Mouse (Mus musculus) left cerebral cortex, postnatal 14 days (tissue): ENCODE data around the gene Casc3. TPM values are rescaled to one million over a fixed set of nuclear protein-coding genes. Genes with fewer than 3 reads are reported as not detected.
"Not testable (repeated sequence)": the region's sequence is repeated elsewhere in the genome, so short reads cannot be mapped to it uniquely, and the experiment has no call there.

Experiments
- DNase-seq, 2 experiments: peaks; one replicate each; pipeline ENCODE4 v3.0.0; 2021 to 2022; ENCODE audit warnings: low spot score in 2 of 2, mixed read lengths in 1 of 2
- intact Hi-C: fragments of 180-260 bp; cut with DNase I; formaldehyde crosslinking; loops from one replicate; pipeline ENCODE4 v1.15.1; 2025
- total RNA-seq, 2 experiments: library from RNA; stranded (reverse); gene quantifications; 2 replicates each; pipeline ENCODE4 v1.2.3; 2021

Gene Casc3
- total RNA-seq, 2 experiments from 2014 or later = 53.1 to 54.6 TPM

DNA sequence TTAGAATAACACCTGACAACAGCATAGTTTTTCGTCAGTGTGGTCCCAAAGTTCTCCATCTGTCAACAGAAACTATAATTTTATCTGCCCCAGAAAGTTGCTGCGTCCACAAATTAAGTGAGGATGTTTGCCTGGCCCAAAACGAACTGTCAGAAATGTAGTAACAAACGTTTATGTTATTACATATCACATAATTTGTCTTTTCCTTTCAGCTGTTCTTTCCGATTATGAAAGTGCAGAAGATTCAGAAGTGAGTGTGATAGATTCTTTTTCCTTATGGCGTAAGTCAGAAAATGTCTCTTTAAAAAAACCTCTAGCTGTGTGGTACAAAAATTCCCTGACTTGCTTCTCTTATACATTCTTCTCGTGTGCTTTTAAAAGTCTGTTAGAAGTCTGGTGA, 6.0 kb downstream of the Casc3 start:
- intact Hi-C loops = no loop called here
- no peak for DNase-seq

DNA sequence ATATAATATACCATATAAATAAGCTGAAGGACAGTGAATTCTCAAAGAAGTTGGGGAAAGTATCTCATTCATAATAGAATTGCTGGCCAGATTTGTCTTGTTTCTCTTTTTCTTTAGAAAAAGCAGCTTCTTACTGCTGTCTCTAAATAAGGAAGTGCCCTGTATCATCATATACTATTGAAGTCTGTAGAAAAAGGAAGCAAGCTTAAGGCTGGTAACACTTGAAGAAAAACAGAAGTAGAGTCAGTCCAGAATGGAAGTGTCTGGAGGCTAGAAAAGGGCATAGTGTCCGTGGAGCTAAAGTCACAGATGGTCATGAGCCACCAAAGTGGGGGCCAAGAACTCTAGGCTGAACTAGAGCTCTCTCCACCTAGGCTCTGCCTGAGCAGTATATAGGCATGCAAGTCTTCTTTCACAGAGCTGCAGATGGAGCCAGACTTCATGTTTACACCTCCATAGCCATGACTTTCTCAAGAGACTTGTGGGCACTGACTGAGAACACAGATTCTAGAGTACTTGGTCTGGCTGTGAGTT, 12.1 kb downstream of the Casc3 start:
- intact Hi-C loops = no loop called here
- no peak for DNase-seq

DNA sequence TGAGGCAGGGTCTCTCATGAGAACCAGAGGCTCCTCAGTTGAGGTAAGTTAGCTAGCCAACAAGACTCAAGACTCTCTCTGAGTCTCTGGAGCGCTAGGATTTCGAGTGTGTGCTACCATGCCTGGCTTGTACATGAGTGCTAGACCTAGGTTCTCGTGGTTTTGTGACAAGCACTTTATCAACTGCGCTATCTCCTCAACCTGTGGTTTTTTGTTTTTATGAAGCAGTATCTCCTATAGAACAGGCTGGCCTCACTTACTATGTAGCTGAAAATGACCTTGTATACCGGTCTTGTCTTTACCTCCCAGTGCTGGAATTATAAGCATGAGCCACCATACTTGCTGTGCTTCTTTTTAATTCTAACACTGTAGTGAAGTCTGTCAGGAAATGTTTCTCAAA, 16.3 kb downstream of the Casc3 start:
- intact Hi-C loops = no loop called here
- DNase-seq = no peak

DNA sequence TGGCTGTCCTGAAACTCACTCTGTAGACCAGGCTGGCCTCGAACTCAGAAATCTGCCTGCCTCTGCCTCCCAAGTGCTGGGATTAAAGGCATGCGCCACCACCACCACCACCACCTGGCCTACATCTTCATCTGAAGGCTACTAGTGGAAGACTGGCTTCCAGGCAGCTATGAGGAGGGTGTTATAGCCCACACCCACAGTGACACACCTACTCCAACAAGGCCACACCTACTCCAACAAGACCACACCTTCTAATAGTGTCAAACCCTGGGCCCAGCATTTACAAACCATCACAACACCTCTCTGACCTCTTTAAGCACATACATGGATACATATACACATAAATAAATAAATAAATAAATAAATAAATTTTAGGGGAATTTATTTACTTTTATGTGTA, 21.4 kb downstream of the Casc3 start:
- intact Hi-C loops, DNase-seq: not testable (repeated sequence)

DNA sequence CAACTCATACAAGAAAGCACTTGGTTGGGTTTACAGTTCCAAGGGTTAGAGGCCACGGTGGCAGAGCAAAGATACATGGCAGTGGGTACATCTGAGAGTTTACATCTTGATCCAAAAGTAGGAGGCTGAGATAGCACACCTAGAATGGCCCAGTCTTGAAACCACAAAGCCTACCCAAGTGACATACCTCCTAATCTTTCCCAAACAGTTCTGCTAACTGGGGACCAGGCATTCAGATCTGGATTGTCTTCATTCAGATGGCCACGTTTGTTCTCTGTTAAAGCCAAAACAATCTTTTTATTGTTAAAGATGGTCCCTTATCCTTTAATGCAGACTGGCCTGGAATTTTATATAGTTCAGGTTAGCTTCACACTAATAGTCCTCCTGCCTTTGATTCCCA, 23.2 kb downstream of the Casc3 start:
- intact Hi-C loops = no loop called here

DNA sequence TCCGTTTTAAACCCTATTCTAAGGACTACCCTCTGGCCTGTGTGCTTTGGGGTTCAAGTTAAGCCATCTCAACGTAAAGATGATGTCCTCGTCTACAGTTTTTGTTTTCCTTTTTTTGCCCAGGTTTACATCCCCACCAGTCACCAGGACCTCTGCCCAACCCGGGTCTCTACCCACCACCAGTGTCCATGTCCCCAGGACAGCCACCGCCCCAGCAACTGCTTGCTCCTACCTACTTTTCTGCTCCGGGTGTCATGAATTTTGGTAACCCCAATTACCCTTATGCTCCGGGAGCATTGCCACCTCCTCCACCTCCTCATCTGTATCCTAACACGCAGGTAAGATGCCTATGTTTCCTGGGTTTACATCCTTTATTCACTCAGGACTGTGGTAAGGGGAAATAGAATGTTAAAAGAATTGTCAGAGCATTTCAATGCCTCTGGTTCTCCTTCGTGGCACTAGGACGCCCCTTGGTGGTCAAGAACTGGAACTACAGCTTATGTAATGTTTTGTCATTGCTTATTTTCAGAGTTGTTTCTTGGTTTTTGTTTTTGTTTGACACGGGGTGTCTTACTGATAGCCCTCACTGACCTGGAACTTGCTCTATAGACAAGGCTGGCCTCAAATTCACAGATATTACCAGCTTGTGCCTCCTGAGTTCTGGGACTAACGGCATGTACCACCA, 24.5 kb downstream of the Casc3 start:
- no peak for DNase-seq
- intact Hi-C loops = no loop called here

More for the DNA sequence above, 23.2 kb downstream of the Casc3 start:
- no peak for DNase-seq

DNA sequence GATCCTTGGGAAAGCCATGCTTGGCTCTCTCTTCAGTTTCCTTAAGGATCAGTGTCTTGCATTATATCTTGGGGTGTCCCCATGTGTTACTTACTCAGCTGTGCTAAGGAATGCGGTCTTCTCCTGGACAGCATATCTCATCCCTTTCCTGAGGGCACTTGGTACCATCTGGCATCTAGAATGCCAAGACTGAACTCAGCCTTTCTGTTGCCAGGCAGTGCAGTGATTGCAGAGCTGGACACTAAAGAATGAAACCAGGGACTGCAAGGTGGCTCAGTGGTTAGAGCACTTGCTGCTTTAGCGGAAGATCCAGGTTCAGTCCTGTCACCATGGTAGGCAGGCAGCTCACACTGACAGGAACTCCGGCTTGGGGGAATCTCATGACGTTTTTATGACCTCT, 25.2 kb downstream of the Casc3 start:
- intact Hi-C loops = no loop called here
- DNase-seq = no peak

DNA sequence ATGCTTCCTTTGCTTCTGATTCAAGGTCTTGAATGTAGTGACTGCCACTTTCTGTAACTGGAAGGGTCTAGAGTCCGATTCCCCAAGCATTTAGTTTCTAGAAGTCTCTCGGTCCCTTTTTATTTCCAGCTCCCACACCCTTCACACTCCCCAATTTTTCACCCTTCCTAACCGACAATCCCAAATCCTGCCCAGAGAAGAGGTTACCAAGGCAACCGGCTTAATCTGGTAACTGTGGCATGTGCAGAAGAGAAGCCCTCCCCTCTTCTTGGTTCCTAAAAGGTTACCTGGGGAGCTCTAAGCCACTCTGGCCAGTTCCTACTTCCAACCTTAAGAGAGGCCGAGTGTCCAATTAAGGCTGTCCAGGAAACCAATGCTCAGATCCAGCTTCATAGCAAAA, 30.6 kb downstream of the Casc3 start:
- peak; percentile 51 to 63 for DNase-seq
- intact Hi-C loops = no loop called here

DNA sequence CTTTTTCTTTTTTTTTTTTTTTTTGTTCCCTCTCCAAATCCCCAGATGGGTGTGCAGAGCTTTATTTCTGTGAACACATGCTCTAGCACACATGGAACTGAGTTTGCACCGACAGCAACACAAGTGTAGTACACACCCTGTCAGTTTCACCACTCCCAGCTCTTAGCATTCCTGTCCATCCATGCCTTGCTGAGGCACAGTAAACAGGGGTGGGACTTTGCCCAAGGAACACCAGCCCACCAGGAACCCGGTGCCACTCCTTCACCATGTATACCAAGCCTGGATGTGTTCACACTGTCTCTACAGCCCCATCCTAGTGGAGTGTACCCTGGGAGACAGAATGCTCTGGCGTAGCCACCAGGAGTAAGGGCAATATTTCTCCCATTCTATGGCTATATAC, 31.0 kb downstream of the Casc3 start:
- peak in 1 of 2 experiments; percentile 66 for DNase-seq
- intact Hi-C loops = no loop called here

DNA sequence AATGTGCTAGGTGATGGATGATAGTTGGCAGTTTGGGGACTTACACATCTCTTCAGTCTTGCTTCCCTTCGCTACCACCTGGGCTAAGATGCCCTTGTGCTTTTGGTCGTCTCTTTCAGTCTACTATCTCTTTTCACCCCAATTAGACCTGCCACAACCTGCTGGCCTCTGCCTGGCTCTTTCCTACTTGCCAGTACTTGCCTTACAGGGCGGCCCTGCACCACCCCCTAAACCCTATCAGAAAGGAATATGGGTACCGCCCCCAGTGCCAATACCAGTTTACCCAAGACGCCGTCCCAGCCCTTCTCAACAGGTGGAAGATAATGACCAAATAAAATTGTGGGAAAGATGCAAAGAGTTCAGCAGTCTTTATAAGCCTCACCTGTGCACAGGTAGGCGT, 31.4 kb downstream of the Casc3 start:
- intact Hi-C loops = no loop called here
- no peak for DNase-seq

DNA sequence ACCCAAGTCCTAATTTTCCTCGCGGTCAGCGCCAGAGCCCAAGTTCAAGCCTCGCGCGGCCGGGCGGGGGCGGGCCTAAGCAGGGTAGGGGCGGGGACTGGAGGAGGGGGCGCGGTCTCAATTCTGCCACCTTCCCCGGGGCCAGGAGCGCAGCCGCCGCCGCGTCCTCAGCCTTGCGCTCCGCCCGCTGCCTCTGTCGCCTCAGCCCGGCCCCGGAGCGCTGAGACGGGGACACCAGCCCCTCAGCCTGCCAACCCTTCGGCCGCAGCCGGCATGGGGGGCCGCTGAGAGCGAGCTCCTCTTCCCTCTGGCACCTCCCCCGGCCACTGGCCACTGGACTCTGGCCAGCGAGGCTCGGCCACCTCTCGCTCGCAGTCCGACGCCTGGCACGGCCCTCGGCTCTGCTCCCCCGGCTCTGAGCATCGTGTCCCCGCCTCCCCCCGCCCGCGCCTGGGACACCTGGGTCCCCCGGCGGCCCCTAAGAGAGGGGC, 32.0 kb downstream of the Casc3 start, which contains the start of gene Rapgefl1:
Gene Rapgefl1, plus strand, starts transcription at position 135 of the 491 bp plus-strand sequence.
- intact Hi-C loops = no loop called here
- peak; percentile 71 to 82 for DNase-seq

DNA sequence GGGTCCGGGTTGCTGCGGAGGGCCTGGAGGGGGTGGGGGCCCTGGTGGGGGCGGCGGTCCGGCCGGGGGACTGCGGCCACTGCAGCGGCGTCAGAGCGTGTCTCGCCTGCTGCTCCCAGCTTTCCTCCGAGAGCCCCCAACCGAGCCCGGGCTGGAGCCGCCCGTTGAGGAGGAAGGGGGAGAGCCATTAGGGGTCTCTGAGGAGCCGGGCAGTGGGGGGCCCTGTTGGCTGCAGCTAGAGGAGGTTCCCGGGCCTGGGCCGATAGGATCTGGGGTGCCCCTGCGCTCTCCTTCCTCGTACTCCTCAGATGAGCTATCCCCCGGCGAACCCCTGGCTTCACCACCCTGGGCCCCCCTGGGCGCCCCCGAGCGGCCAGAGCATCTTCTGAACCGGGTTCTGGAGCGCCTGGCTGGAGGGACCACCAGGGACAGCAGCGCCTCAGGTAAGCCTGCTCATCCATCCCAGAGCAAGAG, 32.6 kb downstream of the Casc3 start:
- DNase-seq = peak in 1 of 2 experiments; percentile 44
- intact Hi-C loops = no loop called here

DNA sequence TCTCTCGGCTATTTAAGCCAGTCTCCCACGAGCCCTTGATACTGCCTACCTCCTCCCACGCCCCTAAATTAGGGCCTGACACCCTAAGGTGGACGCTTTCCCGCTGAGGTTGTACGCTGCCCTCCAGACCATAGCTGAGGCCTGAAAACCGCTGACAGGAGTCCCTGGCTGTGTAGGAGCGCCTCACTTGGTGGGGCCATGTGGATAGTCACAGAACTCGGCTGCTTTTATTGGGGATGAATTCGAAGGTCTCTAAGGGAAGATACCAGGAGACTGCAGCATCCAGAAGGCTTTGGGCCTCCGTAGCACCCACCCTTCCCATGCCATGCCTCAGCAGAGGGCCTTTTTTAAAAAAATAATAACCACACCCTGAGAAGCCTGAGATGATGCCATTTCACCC, 33.2 kb downstream of the Casc3 start:
- intact Hi-C loops = no loop called here
- no peak for DNase-seq

DNA sequence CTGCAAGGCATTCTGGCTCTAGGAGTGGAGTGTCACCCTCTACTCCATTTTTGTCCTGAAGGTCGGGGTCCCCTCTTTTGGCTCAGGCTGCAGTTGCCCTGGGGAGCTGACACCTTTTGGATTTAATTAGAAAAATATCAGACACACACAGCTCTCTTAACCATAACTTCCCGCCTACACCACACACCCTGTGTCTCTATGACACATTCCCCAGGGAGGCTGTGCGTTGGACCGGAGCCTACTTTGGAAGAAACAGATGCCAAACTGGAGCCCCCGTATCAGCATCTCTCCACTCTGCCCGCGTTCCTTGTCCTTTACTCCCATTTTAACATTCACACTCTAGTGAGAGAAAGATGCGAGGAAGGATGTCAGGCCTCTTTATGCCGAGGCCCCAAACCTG, 33.8 kb downstream of the Casc3 start:
- DNase-seq = peak; percentile 74 to 88
- intact Hi-C loops = no loop called here

DNA sequence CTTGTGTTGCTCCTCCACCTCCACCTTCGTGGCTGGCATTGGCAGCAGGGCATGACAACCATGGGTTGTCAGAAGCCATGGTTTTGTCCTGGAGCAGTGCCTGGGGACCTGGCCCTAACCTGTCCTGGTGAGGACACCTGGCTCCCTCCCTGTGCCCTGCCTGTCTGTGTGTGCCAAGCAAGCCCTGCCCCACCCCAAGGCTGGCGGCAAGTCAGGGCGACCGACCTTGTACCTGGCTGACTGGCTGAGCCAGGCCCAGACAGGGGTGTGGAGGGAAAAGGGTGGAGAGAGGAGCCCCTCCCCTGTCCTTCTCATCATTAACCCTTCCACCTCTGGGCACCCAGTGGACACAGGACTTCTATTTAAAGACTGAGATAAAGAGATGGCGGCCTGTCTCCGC, 34.7 kb downstream of the Casc3 start:
- no peak for DNase-seq
- intact Hi-C loops = no loop called here

DNA sequence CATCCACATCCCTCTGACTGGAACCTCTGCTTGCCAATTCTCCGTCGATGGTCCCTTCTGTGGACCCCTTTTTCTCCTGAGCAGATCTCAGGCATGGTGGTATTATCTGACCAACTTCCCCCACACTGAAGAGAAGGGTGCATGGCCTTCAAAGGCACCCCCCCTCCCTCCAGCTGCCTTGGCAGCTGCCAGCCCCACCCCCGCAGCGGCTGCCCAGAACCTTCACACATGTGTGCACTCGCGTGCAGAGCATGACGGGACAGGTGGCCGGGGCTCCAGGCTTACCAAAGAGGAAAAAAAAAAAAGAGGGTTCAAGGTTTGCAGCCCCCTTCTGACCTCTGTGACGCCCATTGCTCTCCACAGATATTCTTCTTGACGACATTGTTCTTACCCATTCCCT, 35.2 kb downstream of the Casc3 start:
- intact Hi-C loops = no loop called here
- DNase-seq = no peak

DNA sequence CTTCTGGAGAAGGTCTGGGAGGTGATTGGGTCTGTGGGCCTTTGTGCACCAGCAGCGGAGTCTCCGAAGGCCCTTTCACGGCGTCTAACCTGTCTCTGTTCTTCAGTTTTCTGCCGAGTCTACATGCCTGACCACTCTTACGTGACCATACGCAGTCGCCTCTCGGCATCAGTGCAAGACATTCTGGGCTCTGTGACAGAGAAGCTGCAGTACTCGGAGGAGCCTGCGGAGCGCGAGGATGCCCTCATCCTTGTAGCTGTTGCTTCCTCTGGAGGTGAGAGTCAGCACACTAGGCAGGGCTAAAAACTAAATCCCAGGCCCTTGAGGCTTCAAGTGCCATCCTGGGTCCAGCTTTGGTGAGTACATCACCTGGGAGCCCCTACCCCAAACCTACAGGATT, 41.3 kb downstream of the Casc3 start:
- intact Hi-C loops = no loop called here
- no peak for DNase-seq

DNA sequence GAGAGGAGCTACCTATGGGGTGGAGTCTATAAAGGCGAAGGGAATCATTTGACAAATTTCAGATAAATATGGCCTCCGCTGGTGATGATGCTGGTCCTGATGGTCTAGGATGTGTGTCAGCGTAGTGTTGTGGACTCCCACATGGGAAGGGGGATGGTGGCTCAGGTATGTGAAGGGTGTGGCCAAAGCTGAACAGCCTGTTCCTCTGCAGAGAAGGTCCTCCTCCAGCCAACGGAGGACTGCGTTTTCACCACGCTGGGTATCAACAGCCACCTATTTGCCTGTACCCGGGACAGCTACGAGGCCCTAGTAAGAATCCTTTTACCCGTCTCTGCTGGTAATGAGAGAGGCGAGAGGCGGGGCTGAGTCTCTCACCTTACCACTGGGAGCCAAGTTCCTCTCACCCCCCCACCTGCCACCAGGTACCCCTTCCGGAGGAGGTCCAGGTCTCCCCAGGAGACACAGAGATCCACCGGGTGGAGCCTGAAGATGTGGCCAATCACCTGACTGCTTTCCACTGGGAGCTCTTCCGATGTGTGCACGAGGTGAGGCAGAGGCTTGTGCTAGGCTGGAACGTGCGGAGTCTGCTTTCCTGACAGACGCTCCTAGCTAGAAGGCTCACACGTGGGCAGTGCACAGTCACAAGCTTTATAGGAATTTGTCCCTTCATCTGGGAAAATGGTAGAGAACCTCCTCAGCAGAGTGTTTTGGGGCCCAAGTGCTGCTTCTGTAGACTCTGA, 42.3 kb downstream of the Casc3 start:
- no peak for DNase-seq
- intact Hi-C loops = no loop called here

DNA sequence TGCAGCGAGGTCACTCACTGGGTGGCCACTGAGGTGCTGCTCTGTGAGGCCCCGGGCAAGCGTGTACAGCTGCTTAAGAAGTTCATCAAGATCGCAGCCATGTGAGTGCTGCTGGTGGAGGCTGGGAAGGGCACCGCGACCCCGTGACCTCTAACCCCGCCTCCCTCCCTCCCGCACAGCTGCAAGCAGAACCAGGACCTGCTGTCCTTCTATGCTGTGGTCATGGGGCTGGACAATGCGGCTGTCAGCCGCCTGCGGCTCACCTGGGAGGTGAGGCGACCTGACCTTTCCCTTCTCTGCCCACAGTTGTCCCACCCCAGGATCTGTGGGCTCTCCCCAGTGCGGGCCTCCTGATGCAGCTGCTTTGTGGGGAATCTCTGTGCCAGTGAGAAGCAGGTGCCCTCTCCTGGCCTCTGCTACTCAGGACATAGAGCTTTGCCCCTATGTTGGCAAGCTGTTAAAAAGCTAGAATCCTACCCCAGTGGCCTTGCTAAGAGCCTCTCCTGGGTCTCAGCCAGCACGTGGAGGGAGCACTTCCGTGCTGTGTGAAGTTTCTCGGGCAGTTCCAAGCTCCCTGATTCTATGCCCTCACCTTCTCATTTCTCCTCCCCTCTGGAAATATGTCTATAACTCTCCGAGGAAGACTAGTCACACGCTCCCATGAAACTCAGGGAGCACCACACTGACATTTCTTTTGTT, 44.6 kb downstream of the Casc3 start:
- intact Hi-C loops = no loop called here
- DNase-seq = no peak
